In the genomic region with DNA sequence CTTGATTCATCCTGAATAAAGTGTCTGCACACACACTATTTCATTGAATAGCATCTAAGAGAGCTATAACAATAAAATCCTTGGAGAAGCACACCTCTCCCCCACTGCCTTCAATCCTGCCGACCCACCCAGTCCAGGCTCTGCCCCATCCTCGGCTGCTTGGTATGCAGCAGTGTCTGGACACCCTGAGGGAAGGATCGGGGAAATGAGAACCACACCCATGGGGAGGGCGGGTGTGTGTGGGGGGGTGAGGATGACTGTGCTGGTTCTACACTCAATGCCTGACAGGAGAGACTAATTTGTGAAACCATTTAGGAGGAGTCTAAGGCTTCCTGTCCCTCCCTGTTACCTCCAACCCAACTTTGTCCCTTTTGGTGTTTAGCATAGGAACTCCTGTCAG, we compare ENCODE assay signal across 24 mouse cellular contexts. TPM values are rescaled to one million over a fixed set of nuclear protein-coding genes. Genes with fewer than 3 reads are reported as not detected.
DNase-seq lines count a peak whose midpoint lies in the region; ATAC-seq and TF ChIP-seq lines count a peak whose summit lies in the region.
"Had no signal": no experiment of that assay in that cellular context is flagged by ENCODE, and none has a peak within 500 bp of the region (broad histone marks: within the 10 kb centered on the region; RNA-seq: fewer than 3 reads in every experiment).

No protein-coding gene starts in this region.

- WGBS in liver, embryonic 16.5 days (ENCODE audit: insufficient replicate concordance): 25% methylated on average over 4 of the region's 4 CpGs
- 61% methylated on average over 4 of the region's 4 CpGs for WGBS in midbrain, embryonic 14.5 days

- H3K27me3 ChIP-seq in ES-Bruce4 (ENCODE audit: control insufficient read depth, insufficient read depth, low read length, poor library complexity, severe bottlenecking): no peaks in the 10 kb centered on the region
- H3K27me3 ChIP-seq in liver, embryonic 16.5 days (ENCODE audit: control insufficient read depth, insufficient read depth, low read depth, low read length): no peaks in the 10 kb centered on the region; the same call in 1 of the 2 replicates
- H3K27me3 ChIP-seq in midbrain, embryonic 14.5 days (ENCODE audit: control insufficient read depth, insufficient read depth, low read length): no peaks in the 10 kb centered on the region
- H3K27me3 ChIP-seq: forebrain, embryonic 15.5 days; limb, embryonic 15.5 days; midbrain, embryonic 13.5 days; neural tube, embryonic 12.5 days had no signal

- H3K4me1 ChIP-seq in ES-Bruce4 (ENCODE audit: control insufficient read depth, insufficient read depth, low read length): peaks cover 19% of the 10 kb centered on the region
- H3K4me1 ChIP-seq in liver, embryonic 16.5 days (ENCODE audit: control insufficient read depth, low read depth, low read length): peaks cover 4% of the 10 kb centered on the region; the same call in 1 of the 2 replicates
- no peaks in the 10 kb centered on the region for H3K4me1 ChIP-seq in midbrain, embryonic 14.5 days (ENCODE audit: control insufficient read depth, insufficient read depth, low read length)

- TF ChIP-seq CTCF in ES-Bruce4 (IDR thresholded peaks at IDR 0.05; ENCODE audit: low read depth, low read length): no peak

- ATAC-seq in erythroid progenitor cell, adult 5-6 weeks (replicated peaks; ENCODE audit: low FRiP score, poor library complexity, severe bottlenecking): 0 out of 2 replicates have a peak, but pooled peaks have one; percentile 32
- peak; percentile 39; the same call in 1 of the 2 replicates for ATAC-seq in liver, embryonic 16.5 days (ENCODE audit: low read depth)
- ATAC-seq in midbrain, embryonic 14.5 days (ENCODE audit: low FRiP score, low TSS enrichment): no peak
- ATAC-seq: forebrain, embryonic 15.5 days; inflammation-experienced regulatory T-cells, adult 6 months; midbrain, embryonic 13.5 days had no signal

- TF ChIP-seq EP300 in ES-Bruce4 (IDR thresholded peaks at IDR 0.05; ENCODE audit: insufficient read depth, low read depth, low read length): peak; percentile 94

- no peak overlapping the region for H3K4me2 ChIP-seq in liver, embryonic 16.5 days (ENCODE audit: low read depth, low read length)
- no peak overlapping the region for H3K4me2 ChIP-seq in midbrain, embryonic 14.5 days (ENCODE audit: low read length)
- H3K4me2 ChIP-seq: forebrain, embryonic 15.5 days; heart, embryonic 13.5 days; hindbrain, embryonic 14.5 days; limb, embryonic 15.5 days; midbrain, embryonic 13.5 days; neural tube, embryonic 12.5 days had no signal

- no peaks in the 10 kb centered on the region for H3K9me3 ChIP-seq in ES-Bruce4 (replicated peaks; ENCODE audit: control insufficient read depth, insufficient read depth, low read length, poor library complexity, severe bottlenecking)
- no peaks in the 10 kb centered on the region for H3K9me3 ChIP-seq in liver, embryonic 16.5 days (replicated peaks; ENCODE audit: control insufficient read depth, low read length)
- H3K9me3 ChIP-seq in midbrain, embryonic 14.5 days (ENCODE audit: control insufficient read depth, low read length): no peaks in the 10 kb centered on the region
- H3K9me3 ChIP-seq: forebrain, embryonic 15.5 days; heart, embryonic 13.5 days; limb, embryonic 15.5 days; midbrain, embryonic 13.5 days; neural tube, embryonic 12.5 days had no signal

- H3K36me3 ChIP-seq in ES-Bruce4 (ENCODE audit: control insufficient read depth, insufficient read depth, low read length, poor library complexity, severe bottlenecking): no peaks in the 10 kb centered on the region
- no peaks in the 10 kb centered on the region for H3K36me3 ChIP-seq in liver, embryonic 16.5 days (ENCODE audit: control insufficient read depth, insufficient read depth)
- H3K36me3 ChIP-seq in midbrain, embryonic 14.5 days (ENCODE audit: control insufficient read depth, insufficient read depth, low read length): no peaks in the 10 kb centered on the region
- H3K36me3 ChIP-seq: forebrain, embryonic 15.5 days; heart, embryonic 13.5 days; limb, embryonic 15.5 days; midbrain, embryonic 13.5 days; neural tube, embryonic 12.5 days had no signal

- no peak overlapping the region for H3K27ac ChIP-seq in ES-Bruce4 (ENCODE audit: insufficient read depth, low read length)
- H3K27ac ChIP-seq in liver, embryonic 16.5 days (ENCODE audit: low read length): no peak overlapping the region
- no peak overlapping the region for H3K27ac ChIP-seq in midbrain, embryonic 14.5 days (replicated peaks; ENCODE audit: low read depth, low read length)
- H3K27ac ChIP-seq: forebrain, embryonic 15.5 days; heart, embryonic 13.5 days; hindbrain, embryonic 14.5 days; limb, embryonic 15.5 days; midbrain, embryonic 13.5 days; neural tube, embryonic 12.5 days had no signal

- DNase-seq in NIH3T3 (ENCODE audit: low read depth): peak; percentile 28
- DNase-seq in testis, postnatal 14 days (ENCODE audit: low spot score): no peak
- DNase-seq in midbrain, embryonic 14.5 days: no peak
- no peak for DNase-seq in frontal cortex, adult 2 months (ENCODE audit: extremely low spot score in 1 of 2, low spot score in 1 of 2)
- DNase-seq in lung, postnatal 25 days (ENCODE audit: low spot score): no peak
- DNase-seq: adrenal gland, postnatal 14 days; cerebellum, adult 2 months; cerebellum, postnatal 36 days; gastrocnemius, postnatal 10 days; heart, adult 18-20 months; heart, postnatal 36 days; left cerebral cortex, postnatal 4 days; right cerebral cortex, postnatal 25 days; thymus, postnatal 14 days had no signal

- no peak for TF ChIP-seq POLR2A in ES-Bruce4 (IDR thresholded peaks at IDR 0.05; ENCODE audit: insufficient read depth, low read length)

- H3K4me3 ChIP-seq in ES-Bruce4 (ENCODE audit: low read depth, low read length): no peak overlapping the region
- no peak overlapping the region for H3K4me3 ChIP-seq in liver, embryonic 16.5 days (ENCODE audit: low read depth, low read length)
- H3K4me3 ChIP-seq in midbrain, embryonic 14.5 days (replicated peaks; ENCODE audit: low read depth, low read length): no peak overlapping the region
- H3K4me3 ChIP-seq: forebrain, embryonic 15.5 days; heart, embryonic 13.5 days; limb, embryonic 15.5 days; midbrain, embryonic 13.5 days; neural tube, embryonic 12.5 days had no signal

- H3K9ac ChIP-seq in ES-Bruce4 (ENCODE audit: low read depth, poor library complexity, severe bottlenecking): no peak overlapping the region
- H3K9ac ChIP-seq in liver, embryonic 16.5 days (ENCODE audit: low read depth, low read length): no peak overlapping the region
- no peak overlapping the region for H3K9ac ChIP-seq in midbrain, embryonic 14.5 days (replicated peaks; ENCODE audit: low read length)
- H3K9ac ChIP-seq: forebrain, embryonic 15.5 days; heart, embryonic 13.5 days; hindbrain, embryonic 14.5 days; limb, embryonic 15.5 days; midbrain, embryonic 13.5 days; neural tube, embryonic 12.5 days had no signal

RNA-seq across cellular contexts. Expression of gene Odc1, which starts 34.0 kb away (rescaled TPM):
- 628 and 653 TPM in 2 replicates for polyA plus RNA-seq in ES-Bruce4 (2011; ENCODE audit: insufficient read depth, insufficient read length, low read depth, missing spikeins)
- 1,351 and 1,432 TPM in 2 replicates for total RNA-seq in erythroid progenitor cell, adult 5-6 weeks (2015; ENCODE audit: low replicate concordance)
- 1,739 and 2,218 TPM in 2 replicates for total RNA-seq in erythroid progenitor cell, adult 5-6 weeks (2017; ENCODE audit: low replicate concordance)
- polyA plus RNA-seq in liver, embryonic 16.5 days (2015; fragmentation: Nextera tagmentation; extraction: Ambion mirVana): 301 and 303 TPM in 2 replicates
- 149 and 192 TPM in 2 replicates for polyA plus RNA-seq in midbrain, embryonic 14.5 days (2014; fragmentation: Nextera tagmentation; extraction: Ambion mirVana)
- polyA plus RNA-seq in frontal cortex, adult 2 months (2012; rRNA removed): 87.5 and 94.0 TPM in 2 replicates
